Mouse (Mus musculus) brain, embryonic 14.5 days (tissue): ENCODE data around the gene Fam161a.

Experiments
- CTCF ChIP-seq: fragments of 200-500 bp; IDR thresholded peaks from 2 replicates; pipeline ENCODE4 v1.5.1; 2012; ENCODE audit warnings: inconsistent platforms, mild to moderate bottlenecking, moderate library complexity, borderline replicate concordance; ENCODE audit not compliant: insufficient read depth, insufficient read length; ENCODE audit errors: extremely low read depth
- POLR2A ChIP-seq: fragments of 200-500 bp; IDR thresholded peaks from 2 replicates; pipeline ENCODE4 v1.6.1; 2012; ENCODE audit warnings: mild to moderate bottlenecking, inconsistent platforms, borderline replicate concordance; ENCODE audit not compliant: poor library complexity, insufficient read depth, insufficient read length, severe bottlenecking; ENCODE audit errors: extremely low read depth

DNA sequence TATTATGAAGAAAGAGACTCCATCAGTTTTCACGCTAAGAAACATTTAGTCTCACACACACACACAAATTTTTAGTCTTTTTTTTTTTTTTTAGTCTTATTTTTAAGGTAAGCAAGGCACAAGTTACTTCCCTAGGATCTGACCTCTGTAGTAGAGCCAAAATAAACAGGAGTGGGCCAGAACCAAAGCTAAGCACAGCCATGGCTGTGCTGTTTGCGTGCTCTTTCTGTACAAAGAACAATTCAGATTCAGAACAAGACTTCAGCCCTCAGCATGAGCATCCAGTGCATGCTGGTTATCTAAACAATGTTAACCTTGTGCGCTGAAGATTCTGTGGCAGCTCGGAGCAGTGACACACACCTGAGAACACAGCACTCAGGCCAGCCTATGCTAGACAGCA lies 42.9 kb upstream of the Fam161a start:
- TF ChIP-seq CTCF: no peak
- no peak for TF ChIP-seq POLR2A
